Mouse (Mus musculus): ENCODE results near the gene Ranbp3.

DNA sequence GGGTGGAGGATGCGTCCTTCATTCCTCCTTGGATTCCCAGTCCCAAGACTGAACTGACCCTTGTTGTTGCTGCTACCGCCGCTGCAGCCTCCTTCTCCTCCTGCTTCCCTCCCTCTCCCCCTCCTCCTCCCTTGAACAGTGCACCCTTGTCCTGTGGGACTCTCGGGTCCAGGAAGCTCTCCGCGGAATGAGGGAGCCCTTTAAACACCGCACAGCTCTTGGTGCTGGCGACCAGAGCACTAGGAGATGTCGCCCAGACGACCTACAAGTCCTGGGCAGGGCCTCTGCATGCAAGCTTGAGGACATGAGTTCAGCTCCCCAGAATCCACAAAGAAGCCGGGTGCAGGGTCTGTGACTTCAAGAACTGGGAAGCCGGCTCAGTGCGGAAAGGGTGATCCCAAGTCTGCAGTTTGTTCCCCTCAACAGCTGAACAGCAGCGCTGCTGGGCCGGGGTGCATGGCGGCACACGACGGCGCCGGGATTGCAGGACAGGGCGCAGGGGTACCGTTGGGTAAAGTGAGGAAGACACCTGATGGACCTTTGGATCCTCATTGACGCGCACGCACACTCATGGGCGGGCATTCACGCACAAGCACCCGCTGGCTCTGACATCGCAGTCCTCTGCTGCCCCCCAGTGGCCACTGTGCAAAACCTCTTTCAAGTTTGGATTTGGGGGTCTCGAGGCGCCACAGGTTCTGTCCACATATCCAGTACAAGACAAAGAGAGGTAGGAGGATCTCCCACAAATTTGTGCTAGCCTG, 4.5 kb upstream of the Ranbp3 start:
- TF ChIP-seq EP300 (IDR thresholded peaks at IDR 0.05; ENCODE audit: low read depth) (no peak), CTCF (IDR thresholded peaks at IDR 0.05; ENCODE audit: low read depth) (peak; percentile 97)

All from liver, postnatal 0 days (tissue).